In the genomic region with DNA sequence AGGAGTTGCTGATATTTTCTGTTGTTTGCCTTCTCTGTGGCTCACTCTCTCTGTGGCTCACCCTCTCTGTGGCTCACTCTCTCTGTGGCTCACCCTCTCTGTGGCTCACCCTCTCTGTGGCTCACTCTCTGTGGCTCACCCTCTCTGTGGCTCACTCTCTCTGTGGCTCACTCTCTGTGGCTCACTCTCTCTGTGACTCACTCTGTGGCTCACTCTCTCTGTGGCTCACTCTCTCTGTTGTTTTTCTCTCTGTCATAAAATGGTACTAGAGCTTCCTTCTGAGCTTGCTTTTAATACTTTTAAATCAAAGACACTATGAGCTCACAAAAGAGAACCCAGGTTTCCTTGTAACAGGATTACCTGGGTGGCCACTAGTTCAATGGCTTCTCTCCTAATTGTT, we compare ENCODE assay signal across 16 mouse cellular contexts.
"Had no signal": no experiment of that assay in that cellular context is flagged by ENCODE, and none has a peak within 500 bp of the region (broad histone marks: within the 10 kb centered on the region; RNA-seq: fewer than 3 reads in every experiment).

No protein-coding gene starts in this region.

- H3K27ac ChIP-seq: midbrain, embryonic 10.5 days; midbrain, embryonic 12.5 days; neural tube, embryonic 13.5 days; neural tube, embryonic 15.5 days had no signal

- H3K4me3 ChIP-seq: midbrain, embryonic 10.5 days; midbrain, embryonic 12.5 days; myocyte; neural tube, embryonic 13.5 days; neural tube, embryonic 15.5 days had no signal

- DNase-seq: lung, adult 18-20 months; lung, embryonic 14.5 days; lung, postnatal 10 days; lung, postnatal 4 days; midbrain, embryonic 14.5 days; right cerebral cortex, postnatal 25 days; right cerebral cortex, postnatal 4 days; spleen, adult 18-20 months; thymus, adult 18-20 months; thymus, postnatal 14 days; thymus, postnatal 36 days had no signal

- H3K4me1 ChIP-seq: midbrain, embryonic 10.5 days; midbrain, embryonic 12.5 days; neural tube, embryonic 13.5 days; neural tube, embryonic 15.5 days had no signal
